Mouse (Mus musculus) layer of hippocampus, postnatal 10 days (tissue): ENCODE measurements at regions not wholly inside any gene's neighbourhood (a gene's known extent, or its start where the extent isn't known, plus 50 kb on each side); places are given as distances from the start of the nearest gene placed in this dataset.

Experiments used
- DNase-seq, 2 experiments: peaks; one replicate each; pipeline ENCODE4 v3.0.0; 2021; ENCODE audit warnings: low spot score in 2 of 2

DNA sequence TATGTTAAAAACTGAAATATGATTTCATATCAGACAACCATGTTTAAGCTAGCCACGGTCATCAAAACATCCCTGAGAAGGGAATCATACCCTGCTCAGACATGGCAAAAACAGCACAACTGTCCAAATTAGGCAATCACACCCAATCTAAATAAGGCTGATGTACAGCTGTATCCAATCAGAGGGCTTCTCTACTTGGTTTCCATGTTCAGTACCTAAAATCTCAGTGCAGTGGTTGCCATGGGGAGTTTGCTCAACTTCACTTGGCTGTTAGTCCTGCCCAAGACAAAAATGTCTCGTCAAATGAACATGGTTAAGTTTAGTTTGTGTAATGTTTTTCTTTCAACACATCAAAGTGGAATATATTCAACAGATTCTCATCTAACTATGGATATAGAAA lies 987.0 kb downstream of the Cdh9 start:
- DNase-seq: no peak

- no peak for DNase-seq
Measured at GRCm38 (mm10) chr15:17730651-17731050, 1002.1 kb downstream of the Cdh9 start.

- DNase-seq: no peak
Measured at GRCm38 (mm10) chr15:17770225-17770677, 1041.7 kb downstream of the Cdh9 start.

GRCm38 (mm10) chr15:17779788-17780187 lies 1039.0 kb upstream of the Cdh10 start:
- DNase-seq: no peak

DNA sequence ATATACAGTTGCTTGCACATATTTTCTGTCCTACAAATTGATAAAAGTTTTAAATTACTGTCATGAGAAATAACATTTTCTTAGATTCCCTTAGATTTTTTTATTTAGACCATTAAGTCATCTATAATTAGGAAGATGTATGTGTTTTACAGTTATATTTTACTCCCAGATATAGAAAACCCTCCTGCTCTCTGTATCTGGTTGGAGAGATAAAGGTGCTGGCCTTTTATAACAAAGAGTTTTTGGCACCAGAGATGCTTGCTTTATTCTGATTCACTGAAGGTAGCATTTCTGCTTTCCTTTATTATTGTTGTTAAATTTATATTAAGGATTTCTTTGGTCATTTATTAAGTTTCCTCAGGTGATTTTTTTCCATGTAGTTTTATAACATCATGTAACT lies 1035.4 kb upstream of the Cdh10 start:
- DNase-seq: no peak

DNA sequence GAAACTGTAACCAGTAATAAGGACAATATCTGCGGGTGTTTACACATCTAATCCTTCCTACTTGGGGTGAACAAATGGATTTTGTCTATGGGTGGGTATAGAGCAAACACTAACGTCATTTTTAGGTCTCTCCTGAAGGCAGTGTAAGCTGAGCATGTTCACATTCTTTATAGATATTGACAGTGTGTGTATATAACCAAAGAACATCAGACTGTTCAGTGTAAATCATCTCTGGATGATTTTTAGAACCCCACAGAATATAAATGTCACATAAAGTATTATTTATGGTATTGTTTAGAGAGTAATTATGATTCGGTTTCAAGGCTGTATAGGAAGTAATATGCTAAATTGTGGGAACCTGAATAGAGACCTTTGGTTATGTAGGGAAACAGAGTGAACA lies 1021.2 kb upstream of the Cdh10 start:
- no peak for DNase-seq

DNA sequence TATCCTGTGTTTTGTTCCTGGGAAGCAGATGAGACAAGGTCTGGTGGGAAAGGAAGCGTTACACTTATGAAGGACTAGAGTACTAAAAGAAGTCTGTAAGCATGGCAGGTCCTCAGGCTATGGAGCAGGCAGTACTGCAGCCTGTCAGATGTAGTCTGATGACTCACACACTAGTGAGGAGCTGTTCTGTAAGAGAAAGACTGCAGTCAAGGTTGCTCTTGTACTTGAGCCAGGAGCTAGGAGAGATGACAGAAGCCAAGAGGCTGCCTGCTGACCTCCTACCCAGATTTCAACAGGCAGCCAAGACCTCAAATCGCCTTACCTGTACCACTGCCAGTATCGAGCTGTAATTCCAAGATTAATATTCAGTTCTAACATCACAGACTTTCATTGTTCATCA lies 1017.3 kb upstream of the Cdh10 start:
- peak; percentile 6 to 11 for DNase-seq

- DNase-seq: no peak
Measured at GRCm38 (mm10) chr15:17803107-17803506, 1015.6 kb upstream of the Cdh10 start.

- no peak for DNase-seq
Measured at GRCm38 (mm10) chr15:17830376-17830775, 988.4 kb upstream of the Cdh10 start.

- DNase-seq: no peak
Measured at GRCm38 (mm10) chr15:17831987-17832386, 986.8 kb upstream of the Cdh10 start.

DNA sequence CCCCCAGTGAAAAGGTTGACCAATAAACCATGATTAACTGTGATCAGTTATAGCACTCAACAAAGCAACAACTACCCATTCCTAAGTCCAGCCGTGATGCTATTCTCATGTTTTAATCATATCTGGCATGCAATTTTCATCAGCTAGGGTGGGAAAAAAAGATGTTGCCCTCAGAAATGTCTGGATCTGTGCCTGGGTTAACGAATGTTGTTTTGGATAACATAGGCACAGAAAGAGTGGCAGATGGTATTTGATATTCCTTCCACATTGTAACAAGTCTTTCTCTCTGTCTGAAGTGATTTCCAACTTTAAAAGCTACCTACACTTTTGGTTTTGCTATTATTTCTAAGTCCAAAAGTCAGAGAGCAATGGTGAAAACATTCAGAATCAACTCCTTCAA lies 938.6 kb upstream of the Cdh10 start:
- DNase-seq: no peak

DNA sequence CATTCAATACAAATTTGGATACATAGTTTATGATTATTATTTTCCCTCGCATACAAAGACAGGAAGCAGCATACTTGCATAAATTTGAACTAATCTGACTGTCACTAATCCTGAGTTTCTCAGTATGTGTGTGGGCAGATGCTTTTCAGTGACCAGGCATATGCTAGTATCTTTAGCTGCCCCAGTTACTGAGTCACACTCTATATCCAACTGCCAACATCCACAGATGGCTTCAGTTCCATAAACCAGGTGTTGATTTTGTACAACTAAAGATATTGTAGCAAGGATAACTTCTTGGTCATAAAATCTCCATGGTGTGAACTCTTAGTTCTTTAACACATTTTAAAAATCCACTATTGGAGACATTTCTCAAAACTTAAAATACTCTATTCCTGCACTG lies 929.4 kb upstream of the Cdh10 start:
- DNase-seq: no peak

DNA sequence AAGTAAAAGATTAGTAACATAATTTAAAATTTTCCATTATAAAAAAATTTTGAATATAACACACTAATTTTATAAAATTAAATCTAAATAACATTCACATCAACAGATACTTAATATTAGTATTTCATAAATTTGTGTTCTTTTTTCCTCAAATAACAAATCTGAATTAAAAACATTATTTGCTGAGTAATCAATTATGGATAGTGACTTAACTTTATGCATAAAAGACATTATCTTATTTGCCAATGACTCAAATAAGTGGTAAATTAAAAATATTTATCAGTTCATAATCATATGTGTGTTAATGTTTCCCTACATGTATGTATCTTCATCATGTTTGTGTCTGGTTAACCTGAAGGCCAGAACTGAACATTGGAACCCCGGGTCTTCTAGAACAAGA lies 918.7 kb upstream of the Cdh10 start:
- DNase-seq: no peak

- DNase-seq: no peak
Measured at GRCm38 (mm10) chr15:17912241-17912640, 906.5 kb upstream of the Cdh10 start.

DNA sequence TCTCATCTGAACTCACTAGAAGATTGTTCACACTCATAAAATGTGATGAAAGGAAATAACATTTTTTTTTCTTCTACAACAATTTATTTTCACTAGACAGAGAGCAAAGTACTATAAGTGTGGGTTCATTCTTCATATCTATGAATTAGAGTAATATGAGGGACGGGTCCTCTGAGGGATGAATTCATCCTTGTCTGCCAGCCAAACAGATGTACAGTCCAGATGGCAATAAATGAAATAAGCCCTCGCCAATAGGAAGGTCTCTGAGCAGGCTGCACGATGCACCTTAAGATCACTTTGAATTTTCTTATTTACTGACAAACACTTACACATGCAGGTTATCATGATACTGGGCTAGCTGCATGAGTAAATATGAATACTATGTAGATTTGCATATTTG lies 886.2 kb upstream of the Cdh10 start:
- no peak for DNase-seq

DNA sequence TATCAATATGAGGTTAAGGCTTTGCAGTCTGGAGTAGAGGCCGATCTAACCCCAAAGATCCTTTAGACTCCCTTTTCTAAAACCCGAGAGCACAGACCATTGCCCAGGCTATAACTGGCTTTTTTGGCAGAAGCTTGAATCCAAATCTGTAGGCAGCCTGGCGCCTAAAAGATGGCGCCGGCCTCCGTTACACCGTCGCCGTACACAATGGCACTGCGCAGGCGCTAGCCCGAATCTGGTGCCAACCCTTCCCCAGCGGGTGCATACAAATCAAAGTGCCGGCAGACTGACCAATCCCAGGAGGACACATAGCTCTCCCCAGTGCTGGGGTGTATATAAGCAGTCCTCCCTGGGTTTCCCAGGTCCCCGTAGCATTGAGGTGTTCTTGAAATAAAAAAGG lies 884.9 kb upstream of the Cdh10 start:
- no peak for DNase-seq

- DNase-seq: no peak
Measured at GRCm38 (mm10) chr15:17935473-17935872, 883.3 kb upstream of the Cdh10 start.

DNA sequence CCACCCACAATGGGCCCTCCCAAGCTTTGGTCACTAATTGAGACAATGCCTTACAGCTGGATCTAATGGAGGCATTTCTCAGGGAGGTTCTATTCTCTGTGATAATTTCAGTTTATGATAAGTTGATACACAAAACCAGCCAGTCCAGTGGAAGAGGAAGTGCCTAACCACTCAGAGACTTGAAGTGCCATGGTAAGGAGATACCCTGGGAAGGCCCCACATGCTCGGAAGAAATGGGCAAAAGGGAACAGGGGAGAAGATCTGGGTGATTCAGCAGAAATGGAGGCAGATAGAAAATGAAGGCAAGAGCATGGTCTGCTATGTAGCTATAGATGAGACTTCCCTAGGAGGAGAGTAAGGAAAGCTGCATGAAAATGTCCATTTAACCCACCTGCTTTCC lies 856.0 kb upstream of the Cdh10 start:
- DNase-seq: no peak

DNA sequence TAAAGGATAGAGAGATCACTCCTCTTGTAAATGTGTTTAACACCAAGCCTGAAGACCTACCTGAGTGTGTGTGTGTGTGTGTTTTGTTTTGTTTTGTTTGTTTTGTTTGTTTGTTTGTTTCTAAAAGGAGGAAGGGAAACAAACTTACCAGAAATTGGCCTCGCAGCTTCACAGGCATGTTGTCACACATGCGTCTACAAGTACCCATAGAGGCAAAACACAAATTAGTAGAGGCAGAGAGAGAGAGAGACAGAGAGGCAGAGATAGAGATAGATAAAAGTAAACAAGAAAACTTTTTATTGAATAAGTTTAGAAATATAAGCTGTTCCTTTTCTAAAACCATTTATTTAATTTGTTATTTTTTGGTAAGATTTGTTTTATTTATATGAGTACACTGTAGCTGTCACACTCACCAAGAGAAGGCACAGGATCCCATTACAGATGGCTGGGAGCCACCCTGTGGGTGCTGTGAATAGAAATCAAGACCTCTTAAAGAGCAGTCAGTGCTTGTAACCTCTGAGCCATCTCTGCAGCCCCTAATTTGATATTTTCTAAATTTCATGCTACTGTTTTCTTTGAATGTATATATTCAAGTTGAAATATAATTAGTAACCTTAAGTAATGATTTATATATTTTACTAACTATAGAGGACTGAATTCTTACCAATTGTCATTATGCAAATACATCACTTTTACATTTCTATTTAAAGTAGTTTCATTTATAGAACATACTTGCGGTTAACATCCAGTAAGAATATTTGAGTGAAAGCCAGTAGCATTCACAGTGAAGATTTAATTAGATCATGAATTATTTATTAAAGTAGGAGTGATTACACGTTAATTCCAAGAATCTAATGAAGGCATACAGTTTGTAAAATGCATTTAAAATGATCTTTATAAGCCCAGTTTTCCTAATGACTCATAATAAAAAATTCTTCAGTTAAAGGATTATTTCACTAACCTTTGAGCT lies 855.2 kb upstream of the Cdh10 start:
- DNase-seq: no peak

DNA sequence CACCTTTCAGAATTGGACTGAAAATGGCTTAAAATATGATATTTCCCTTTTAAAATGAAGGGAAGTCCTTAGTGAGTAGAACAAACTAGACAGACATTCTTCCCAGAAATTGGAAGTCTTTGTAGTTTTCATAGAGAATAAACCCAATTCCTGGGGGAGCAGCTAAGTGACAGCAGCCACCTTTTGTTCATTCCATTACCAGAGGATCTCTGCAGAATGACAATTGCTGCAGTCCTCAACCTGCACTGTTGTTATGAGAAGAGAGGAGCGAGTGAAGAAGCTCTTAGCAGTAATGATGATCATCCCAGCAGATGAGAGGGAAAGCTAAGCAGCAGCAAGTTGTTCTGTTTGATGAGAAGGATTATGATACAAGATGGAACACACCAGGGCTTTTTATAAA lies 831.0 kb upstream of the Cdh10 start:
- DNase-seq: no peak

DNA sequence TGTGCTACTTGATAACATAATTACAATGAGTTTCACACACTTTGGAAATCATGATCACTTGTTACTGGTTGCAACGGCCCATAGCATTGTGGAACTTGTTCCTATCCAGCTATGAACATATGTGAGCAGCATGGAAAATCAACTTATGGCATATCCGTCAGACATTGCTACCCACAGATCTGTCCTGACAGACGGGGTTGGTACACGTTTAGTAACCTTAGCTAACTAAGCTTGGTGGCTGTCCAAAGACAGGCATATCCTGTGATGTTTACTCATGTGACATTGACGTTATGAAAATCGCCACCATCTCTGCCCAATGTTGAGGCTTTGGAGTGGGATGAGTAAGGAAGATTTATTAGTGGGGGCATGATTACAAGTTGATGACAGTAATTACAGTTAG lies 786.1 kb upstream of the Cdh10 start:
- no peak for DNase-seq

- no peak for DNase-seq
Measured at GRCm38 (mm10) chr15:18052219-18053030, 766.3 kb upstream of the Cdh10 start.
